Comparison of ENCODE assay signal across 9 mouse cellular contexts in genomic region chr10:83182573-83182960, GRCm38 (mm10).
DNase-seq lines count a peak whose midpoint lies in the region; ATAC-seq and TF ChIP-seq lines count a peak whose summit lies in the region.
"Had no signal": no experiment of that assay in that cellular context is flagged by ENCODE, and none has a peak within 500 bp of the region (broad histone marks: within the 10 kb centered on the region; RNA-seq: fewer than 3 reads in every experiment).

No protein-coding gene starts in this region.

- H3K4me1 ChIP-seq in liver, embryonic 13.5 days (replicated peaks), result peaks cover 43% of the 10 kb centered on the region

- peak; percentile 12 for TF ChIP-seq CTCF in C2C12 (IDR thresholded peaks at IDR 0.05; ENCODE audit: control insufficient read depth, insufficient read depth, insufficient read length)

- H3K4me3 ChIP-seq in C2C12 (ENCODE audit: insufficient read depth, poor library complexity, severe bottlenecking), result no peak overlapping the region
- no peak overlapping the region for H3K4me3 ChIP-seq in liver, embryonic 13.5 days (replicated peaks)
- H3K4me3 ChIP-seq: limb, embryonic 15.5 days had no signal

- H3K79me3 ChIP-seq in C2C12 (ENCODE audit: low read depth), result no peaks in the 10 kb centered on the region

- H3K9ac ChIP-seq in liver, embryonic 13.5 days, result no peak overlapping the region
- H3K9ac ChIP-seq: limb, embryonic 15.5 days had no signal

- DNase-seq in MEL-GATA-1-ER (ENCODE audit: extremely low read depth, low read depth), result peak; percentile 27
- peak; percentile 76 for DNase-seq in cerebellum, adult 8-10 months
- peak; percentile 84 for DNase-seq in kidney, postnatal 10 days
- DNase-seq in liver, embryonic 13.5 days, result peak; percentile 18
- DNase-seq in retina, postnatal 7 days (ENCODE audit: low read depth, low spot score), result peak; percentile 49

- ATAC-seq in frontal cortex, adult (ENCODE audit: low TSS enrichment), result peak; percentile 44
- ATAC-seq in liver, embryonic 13.5 days (ENCODE audit: low read depth), result no peak
- ATAC-seq in granulocyte monocyte progenitor cell, adult 5-6 weeks (replicated peaks; ENCODE audit: poor library complexity, severe bottlenecking), result no peak; the same call in 1 of the 2 replicates

- no peak overlapping the region for H3K27ac ChIP-seq in liver, embryonic 13.5 days
- H3K27ac ChIP-seq: limb, embryonic 15.5 days had no signal

- 35% methylated on average over 8 of the region's 8 CpGs for WGBS in liver, embryonic 13.5 days (ENCODE audit: insufficient replicate concordance)

- H3K79me2 ChIP-seq in C2C12 (ENCODE audit: control insufficient read depth, insufficient read depth), result peaks cover 13% of the 10 kb centered on the region

- H3ac ChIP-seq in C2C12 (ENCODE audit: control insufficient read depth, insufficient read length, low read depth), result no peak overlapping the region

- H3K27me3 ChIP-seq in C2C12 (ENCODE audit: control insufficient read depth, insufficient read depth, insufficient read length), result no peaks in the 10 kb centered on the region
- H3K27me3 ChIP-seq in liver, embryonic 13.5 days, result no peaks in the 10 kb centered on the region

- H3K36me3 ChIP-seq in C2C12 (ENCODE audit: control insufficient read depth, insufficient read depth), result no peaks in the 10 kb centered on the region
- H3K36me3 ChIP-seq in liver, embryonic 13.5 days, result no peaks in the 10 kb centered on the region

- no peak overlapping the region for H3K4me2 ChIP-seq in liver, embryonic 13.5 days
- H3K4me2 ChIP-seq: limb, embryonic 15.5 days had no signal

- no peaks in the 10 kb centered on the region for H3K9me3 ChIP-seq in liver, embryonic 13.5 days (replicated peaks)

TF ChIP-seq in C2C12, 6 proteins besides CTCF, POLR2A, EP300 and RAD21:
- TF ChIP-seq USF1 (IDR thresholded peaks at IDR 0.05; ENCODE audit: low read depth) (no peak), CEBPB (IDR thresholded peaks at IDR 0.05; ENCODE audit: low read depth) (no peak), MYOD1 (IDR thresholded peaks at IDR 0.05; ENCODE audit: control insufficient read depth, insufficient read length, low read depth) (no peak), MYOG (IDR thresholded peaks at IDR 0.05; ENCODE audit: control insufficient read depth, extremely low read depth, insufficient read length) (no peak), MAX (IDR thresholded peaks at IDR 0.05) (no peak), FOSL1 (IDR thresholded peaks at IDR 0.05; ENCODE audit: insufficient read depth, low read length, poor library complexity, severe bottlenecking) (no peak)
TF ChIP-seq in C2C12: peak in this region for 0.

Comparison
In these comparisons a context has a peak if more than half of its experiments do, and no peak if none do; other contexts are left out.
1. DNase-seq: peak in every context shown above with its lines; median percentile 84 in kidney, postnatal 10 days; 76 in cerebellum, adult 8-10 months; 49 in retina, postnatal 7 days; 27 in MEL-GATA-1-ER; 18 in liver, embryonic 13.5 days.